Mouse (Mus musculus) liver, adult 2 months (tissue): ENCODE data around the gene Napsa. TPM values are rescaled to one million over a fixed set of nuclear protein-coding genes. Genes with fewer than 3 reads are reported as not detected.

Experiments
- DNase-seq: peaks from one replicate; pipeline ENCODE4 v3.0.0-alpha.2; 2011; ENCODE audit warnings: low read depth, low spot score; ENCODE audit errors: extremely low read depth
- H3K27ac ChIP-seq: fragments of 200-500 bp; replicated peaks from 2 replicates; pipeline ENCODE4 v1.5.1; 2012; ENCODE audit warnings: low read depth, mild to moderate bottlenecking, control low read depth, inconsistent platforms, low read length; ENCODE audit not compliant: insufficient read depth
- H3K27me3 ChIP-seq: fragments of 200-500 bp; 2 replicates; pipeline ENCODE4 v1.6.1; 2012; ENCODE audit warnings: mild to moderate bottlenecking, moderate library complexity, low read length, inconsistent platforms; ENCODE audit not compliant: control insufficient read depth, insufficient read depth
- H3K36me3 ChIP-seq: fragments of 200-500 bp; 2 replicates; pipeline ENCODE4 v1.6.1; 2012; ENCODE audit warnings: low read length, inconsistent platforms; ENCODE audit not compliant: control insufficient read depth, insufficient read depth
- H3K4me1 ChIP-seq: fragments of 200-500 bp; 2 replicates; pipeline ENCODE4 v1.6.1; 2011; ENCODE audit warnings: low read length; ENCODE audit not compliant: control insufficient read depth, insufficient read depth
- H3K4me3 ChIP-seq: fragments of 200-500 bp; 2 replicates; pipeline ENCODE4 v1.5.1; 2011; ENCODE audit warnings: low read depth, mild to moderate bottlenecking, control low read depth, low read length, moderate library complexity; ENCODE audit not compliant: insufficient read depth
- H3K79me2 ChIP-seq: fragments of 200-500 bp; 2 replicates; pipeline ENCODE4 v1.6.1; 2012; ENCODE audit warnings: inconsistent platforms, mild to moderate bottlenecking, low read length, moderate library complexity; ENCODE audit not compliant: control insufficient read depth, insufficient read depth
- H3K9ac ChIP-seq: fragments of 200-500 bp; 2 replicates; pipeline ENCODE4 v1.6.1; 2012; ENCODE audit warnings: low read depth, mild to moderate bottlenecking, control low read depth, inconsistent platforms, low read length
- CTCF ChIP-seq: fragments of 200-500 bp; IDR thresholded peaks from 2 replicates; pipeline ENCODE4 v1.5.1; 2011; ENCODE audit warnings: low read depth, low read length, control low read depth
- POLR2A ChIP-seq: fragments of 200-500 bp; IDR thresholded peaks from 2 replicates; pipeline ENCODE4 v1.6.1; 2011; ENCODE audit warnings: low read length, control low read depth; ENCODE audit not compliant: insufficient read depth; ENCODE audit errors: extremely low read depth
- whole genome bisulfite sequencing: fragments of 180-500 bp; shearing (Covaris S2); methylation state at CpG from one replicate; pipeline ENCODE4 v1.1.7; 2018; 5-methylcytosine and 5-hydroxymethylcytosine counted together
- polyA plus RNA-seq: library from polyadenylated mRNA; depleted of rRNA; stranded (reverse); fragments of >200 nt; gene quantifications from 2 replicates; pipeline ENCODE4 v1.2.3, GENCODE M21; 2012
- total RNA-seq: library from RNA; depleted of rRNA; stranded (reverse); fragments of >200 nt; gene quantifications from 2 replicates; pipeline ENCODE4 v1.2.3, GENCODE M21; 2014

The Napsa gene
- total and polyA plus RNA-seq, 2 experiments: 0.65 to 1.7 TPM

- no peaks in the 10 kb centered on the region for H3K79me2 ChIP-seq
- no peaks in the 10 kb centered on the region for H3K36me3 ChIP-seq
- no peak for DNase-seq
- no peak overlapping the region for H3K9ac ChIP-seq
- H3K27ac ChIP-seq: no peak overlapping the region
- TF ChIP-seq POLR2A (no peak), CTCF (no peak)
- WGBS: 67% methylated on average over 2 of the region's 2 CpGs
- no peak overlapping the region for H3K4me3 ChIP-seq
- H3K27me3 ChIP-seq: no peaks in the 10 kb centered on the region
- peaks cover 4% of the 10 kb centered on the region; the same call in 1 of the 2 replicates for H3K4me1 ChIP-seq
Measured at GRCm38 (mm10) chr7:44557629-44558028, 14.6 kb upstream of the Napsa start.

- H3K27me3 ChIP-seq: no peaks in the 10 kb centered on the region
- WGBS: 52% methylated on average over 18 of the region's 18 CpGs
Measured at GRCm38 (mm10) chr7:44560435-44561400, 11.5 kb upstream of the Napsa start.

GRCm38 (mm10) chr7:44563284-44563683, 8.9 kb upstream of the Napsa start:
- no peaks in the 10 kb centered on the region for H3K79me2 ChIP-seq
- WGBS: 45% methylated on average over 8 of the region's 8 CpGs
- no peaks in the 10 kb centered on the region for H3K36me3 ChIP-seq
- no peak overlapping the region for H3K4me3 ChIP-seq
- H3K9ac ChIP-seq: no peak overlapping the region
- H3K4me1 ChIP-seq: no peaks in the 10 kb centered on the region
- no peak overlapping the region for H3K27ac ChIP-seq
- no peak for TF ChIP-seq CTCF
- TF ChIP-seq POLR2A: no peak
- H3K27me3 ChIP-seq: no peaks in the 10 kb centered on the region
- no peak for DNase-seq

More at GRCm38 (mm10) chr7:44560435-44561400, 11.5 kb upstream of the Napsa start:
- Histone ChIP-seq H3K36me3 (no peaks in the 10 kb centered on the region), H3K79me2 (no peaks in the 10 kb centered on the region), H3K27ac (no peak overlapping the region), H3K4me1 (no peaks in the 10 kb centered on the region), H3K4me3 (no peak overlapping the region), H3K9ac (no peak overlapping the region)
- TF ChIP-seq CTCF: peak; percentile 82
- TF ChIP-seq POLR2A: no peak
- peak; percentile 52 for DNase-seq

- Histone ChIP-seq H3K9ac (no peak overlapping the region), H3K36me3 (no peaks in the 10 kb centered on the region), H3K27ac (no peak overlapping the region), H3K4me3 (no peak overlapping the region), H3K4me1 (no peaks in the 10 kb centered on the region), H3K79me2 (no peaks in the 10 kb centered on the region), H3K27me3 (no peaks in the 10 kb centered on the region)
- no peak for DNase-seq
- TF ChIP-seq POLR2A (no peak), CTCF (no peak)
- WGBS: 85% methylated on average over 10 of the region's 10 CpGs
Measured at GRCm38 (mm10) chr7:44564486-44564885, 7.7 kb upstream of the Napsa start.

- no peaks in the 10 kb centered on the region for H3K4me1 ChIP-seq
- H3K4me3 ChIP-seq: no peak overlapping the region
- TF ChIP-seq POLR2A (no peak), CTCF (no peak)
- no peaks in the 10 kb centered on the region for H3K79me2 ChIP-seq
- DNase-seq: no peak
- H3K27me3 ChIP-seq: no peaks in the 10 kb centered on the region
- 78% methylated on average over 6 of the region's 6 CpGs for WGBS
- H3K36me3 ChIP-seq: no peaks in the 10 kb centered on the region
- no peak overlapping the region for H3K9ac ChIP-seq
- H3K27ac ChIP-seq: no peak overlapping the region
Measured at GRCm38 (mm10) chr7:44565414-44565813, 6.8 kb upstream of the Napsa start.

- Histone ChIP-seq H3K79me2 (no peaks in the 10 kb centered on the region), H3K9ac (no peak overlapping the region), H3K4me1 (no peaks in the 10 kb centered on the region), H3K27me3 (no peaks in the 10 kb centered on the region), H3K27ac (no peak overlapping the region), H3K36me3 (no peaks in the 10 kb centered on the region), H3K4me3 (no peak overlapping the region)
- no peak for DNase-seq
- WGBS: 38% methylated on average over 9 of the region's 9 CpGs
- TF ChIP-seq CTCF (no peak), POLR2A (no peak)
Measured at GRCm38 (mm10) chr7:44568803-44569202, 3.4 kb upstream of the Napsa start.
